Mouse (Mus musculus): ENCODE data around the gene Dusp2. TPM values are rescaled to one million over a fixed set of nuclear protein-coding genes. Genes with fewer than 3 reads are reported as not detected.

Gene Dusp2
- total RNA-seq (2012; rRNA removed), result 1.1 and 1.8 TPM in 2 replicates

- no peaks in the 10 kb centered on the region for H3K36me3 ChIP-seq (ENCODE audit: control insufficient read depth, insufficient read depth, low read length, poor library complexity, severe bottlenecking)
- TF ChIP-seq CHD2 (IDR thresholded peaks at IDR 0.05; ENCODE audit: low read depth, low read length) (no peak), HCFC1 (IDR thresholded peaks at IDR 0.05; ENCODE audit: borderline replicate concordance, insufficient read depth, low read length) (no peak)
- no peak for DNase-seq (ENCODE audit: low read depth, low spot score)
- no peak within 1 kb of the TSS for H3K27ac ChIP-seq (ENCODE audit: insufficient read depth, low read depth, low read length, poor library complexity, severe bottlenecking)
- H3K9ac ChIP-seq (ENCODE audit: insufficient read depth, low read depth, low read length, poor library complexity, severe bottlenecking), result peak within 1 kb of the TSS; percentile 72
- in situ Hi-C loops (cut with MboI; ENCODE audit: low sequenced_read_pairs in 2 of 2, unreplicated experiment in 2 of 2), result no loop called here
- 0 out of 4 replicates have a peak, but pooled peaks cover 0 to 2% of the 10 kb centered on the region in 2 experiments for H3K4me1 ChIP-seq (ENCODE audit: control insufficient read depth in 2 of 2, insufficient read depth in 2 of 2, low read length in 2 of 2, poor library complexity in 1 of 2)
- H3K9me3 ChIP-seq (ENCODE audit: control insufficient read depth, insufficient read depth, low read depth, low read length), result no peaks in the 10 kb centered on the region
- H3K4me3 ChIP-seq (ENCODE audit: insufficient read depth in 1 of 2, low read depth in 1 of 2, low read length in 2 of 2, poor library complexity in 1 of 2, severe bottlenecking in 1 of 2), result peak within 1 kb of the TSS; percentile 72 to 77
These were observed at the start of gene Dusp2 for GRCm38 (mm10) chr2:127335767-127336496. TSS of gene Dusp2 (plus strand) at chr2:127336159.

GRCm38 (mm10) chr2:127292250-127292649 lies 43.7 kb upstream of the Dusp2 start:
- Histone ChIP-seq H3K36me3 (ENCODE audit: control insufficient read depth, insufficient read depth, low read length, poor library complexity, severe bottlenecking) (peaks cover 11% of the 10 kb centered on the region), H3K9me3 (ENCODE audit: control insufficient read depth, insufficient read depth, low read depth, low read length) (no peaks in the 10 kb centered on the region), H3K9ac (ENCODE audit: insufficient read depth, low read depth, low read length, poor library complexity, severe bottlenecking) (no peak overlapping the region), H3K4me1 (ENCODE audit: control insufficient read depth in 2 of 2, insufficient read depth in 2 of 2, low read length in 2 of 2, poor library complexity in 1 of 2) (no peaks in the 10 kb centered on the region), H3K4me3 (ENCODE audit: insufficient read depth in 1 of 2, low read depth in 1 of 2, low read length in 2 of 2, poor library complexity in 1 of 2, severe bottlenecking in 1 of 2) (no peak overlapping the region), H3K27ac (ENCODE audit: insufficient read depth, low read depth, low read length, poor library complexity, severe bottlenecking) (no peak overlapping the region)
- no peak for DNase-seq (ENCODE audit: low read depth, low spot score)
- TF ChIP-seq HCFC1 (IDR thresholded peaks at IDR 0.05; ENCODE audit: borderline replicate concordance, insufficient read depth, low read length), result no peak
- no peak for TF ChIP-seq CHD2 (IDR thresholded peaks at IDR 0.05; ENCODE audit: low read depth, low read length)
- no peak for TF ChIP-seq ZC3H11A (IDR thresholded peaks at IDR 0.05; ENCODE audit: borderline replicate concordance, low read depth, low read length)
- TF ChIP-seq MAFK (IDR thresholded peaks at IDR 0.05; ENCODE audit: insufficient read depth, low read depth, low read length), result no peak
- TF ChIP-seq ZNF384 (IDR thresholded peaks at IDR 0.05; ENCODE audit: low read depth, low read length), result no peak
- in situ Hi-C loops (cut with MboI; ENCODE audit: low sequenced_read_pairs in 2 of 2, unreplicated experiment in 2 of 2), result no loop called here

GRCm38 (mm10) chr2:127297001-127297805 lies 38.8 kb upstream of the Dusp2 start:
- Histone ChIP-seq H3K4me3 (ENCODE audit: insufficient read depth in 1 of 2, low read depth in 1 of 2, low read length in 2 of 2, poor library complexity in 1 of 2, severe bottlenecking in 1 of 2) (no peak overlapping the region), H3K4me1 (ENCODE audit: control insufficient read depth in 2 of 2, insufficient read depth in 2 of 2, low read length in 2 of 2, poor library complexity in 1 of 2) (peaks cover 0 to 6% of the 10 kb centered on the region in 2 experiments; a peak in 2 of 4 replicates), H3K36me3 (ENCODE audit: control insufficient read depth, insufficient read depth, low read length, poor library complexity, severe bottlenecking) (peaks cover 15% of the 10 kb centered on the region), H3K27ac (ENCODE audit: insufficient read depth, low read depth, low read length, poor library complexity, severe bottlenecking) (no peak overlapping the region), H3K9me3 (ENCODE audit: control insufficient read depth, insufficient read depth, low read depth, low read length) (no peaks in the 10 kb centered on the region), H3K9ac (ENCODE audit: insufficient read depth, low read depth, low read length, poor library complexity, severe bottlenecking) (no peak overlapping the region)
- in situ Hi-C loops (cut with MboI; ENCODE audit: low sequenced_read_pairs in 2 of 2, unreplicated experiment in 2 of 2), result no loop called here
- no peak for TF ChIP-seq ZNF384 (IDR thresholded peaks at IDR 0.05; ENCODE audit: low read depth, low read length)
- TF ChIP-seq MAFK (IDR thresholded peaks at IDR 0.05; ENCODE audit: insufficient read depth, low read depth, low read length), result no peak
- TF ChIP-seq HCFC1 (IDR thresholded peaks at IDR 0.05; ENCODE audit: borderline replicate concordance, insufficient read depth, low read length), result no peak
- TF ChIP-seq CHD2 (IDR thresholded peaks at IDR 0.05; ENCODE audit: low read depth, low read length), result no peak
- no peak for TF ChIP-seq ZC3H11A (IDR thresholded peaks at IDR 0.05; ENCODE audit: borderline replicate concordance, low read depth, low read length)
- DNase-seq (ENCODE audit: low read depth, low spot score), result no peak

GRCm38 (mm10) chr2:127298056-127298455 lies 37.9 kb upstream of the Dusp2 start:
- Histone ChIP-seq H3K27ac (ENCODE audit: insufficient read depth, low read depth, low read length, poor library complexity, severe bottlenecking) (no peak overlapping the region), H3K4me1 (ENCODE audit: control insufficient read depth in 2 of 2, insufficient read depth in 2 of 2, low read length in 2 of 2, poor library complexity in 1 of 2) (peaks cover 0 to 6% of the 10 kb centered on the region in 2 experiments; a peak in 2 of 4 replicates)

More at GRCm38 (mm10) chr2:127298056-127298455, 37.9 kb upstream of the Dusp2 start:
- Histone ChIP-seq H3K4me3 (ENCODE audit: insufficient read depth in 1 of 2, low read depth in 1 of 2, low read length in 2 of 2, poor library complexity in 1 of 2, severe bottlenecking in 1 of 2) (no peak overlapping the region), H3K9me3 (ENCODE audit: control insufficient read depth, insufficient read depth, low read depth, low read length) (no peaks in the 10 kb centered on the region), H3K9ac (ENCODE audit: insufficient read depth, low read depth, low read length, poor library complexity, severe bottlenecking) (no peak overlapping the region), H3K36me3 (ENCODE audit: control insufficient read depth, insufficient read depth, low read length, poor library complexity, severe bottlenecking) (peaks cover 14% of the 10 kb centered on the region)
- in situ Hi-C loops (cut with MboI; ENCODE audit: low sequenced_read_pairs in 2 of 2, unreplicated experiment in 2 of 2), result no loop called here
- DNase-seq (ENCODE audit: low read depth, low spot score), result no peak
- TF ChIP-seq CHD2 (IDR thresholded peaks at IDR 0.05; ENCODE audit: low read depth, low read length), result no peak
